Mouse (Mus musculus) E14TG2a.4 (cell line): ENCODE measurements around the gene Rnaseh2a.

Experiments
- CTCF ChIP-seq: conservative IDR thresholded peaks from 2 replicates; pipeline ENCODE4 v1.5.1; 2014; ENCODE audit warnings: low read length
- POU5F1 ChIP-seq: IDR thresholded peaks from 2 replicates; pipeline ENCODE4 v1.6.1; 2014; ENCODE audit warnings: low read length, borderline replicate concordance

DNA sequence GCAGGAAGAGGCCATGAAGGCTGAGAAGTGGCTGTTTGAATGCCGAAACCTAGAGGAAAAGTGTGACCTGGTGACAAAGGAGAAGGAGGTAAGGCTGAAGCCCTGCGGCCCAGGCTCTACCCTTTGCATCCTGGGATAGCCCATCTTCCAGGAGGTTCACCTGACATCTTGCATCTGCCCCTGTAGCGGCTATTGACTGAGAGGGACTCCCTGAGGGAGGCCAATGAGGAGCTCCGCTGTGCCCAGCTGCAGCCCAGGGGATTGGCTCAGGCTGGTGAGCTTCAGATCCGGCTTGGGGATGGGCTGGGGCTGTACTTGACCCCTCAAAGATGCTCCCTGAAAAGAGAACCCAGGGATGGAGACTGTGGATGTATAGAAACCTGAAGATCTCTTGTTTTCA, 27.4 kb upstream of the Rnaseh2a start:
- TF ChIP-seq CTCF (no peak), POU5F1 (no peak)
